Mouse (Mus musculus): ENCODE measurements at regions not wholly inside any gene's neighbourhood (a gene's known extent, or its start where the extent isn't known, plus 50 kb on each side); places are given as distances from the start of the nearest gene placed in this dataset.

- Histone ChIP-seq H3K9ac (ENCODE audit: low read length) (no peak overlapping the region), H3K36me3 (ENCODE audit: control insufficient read depth, insufficient read depth, low read length) (no peaks in the 10 kb centered on the region), H3K9me3 (ENCODE audit: control insufficient read depth, low read length) (no peaks in the 10 kb centered on the region), H3K4me1 (ENCODE audit: control insufficient read depth, insufficient read depth, low read length) (no peaks in the 10 kb centered on the region), H3K4me3 (ENCODE audit: low read depth, low read length) (no peak overlapping the region), H3K4me2 (ENCODE audit: low read depth) (no peak overlapping the region), H3K27ac (ENCODE audit: low read depth, low read length) (no peak overlapping the region), H3K27me3 (ENCODE audit: control insufficient read depth, insufficient read depth, low read length) (no peaks in the 10 kb centered on the region)
- ATAC-seq (ENCODE audit: insufficient read depth, low FRiP score, low TSS enrichment) = no peak
- no peak for DNase-seq (ENCODE audit: low spot score)
Measured at GRCm38 (mm10) chr2:116444163-116444562, 378.5 kb upstream of the Meis2 start.

DNA sequence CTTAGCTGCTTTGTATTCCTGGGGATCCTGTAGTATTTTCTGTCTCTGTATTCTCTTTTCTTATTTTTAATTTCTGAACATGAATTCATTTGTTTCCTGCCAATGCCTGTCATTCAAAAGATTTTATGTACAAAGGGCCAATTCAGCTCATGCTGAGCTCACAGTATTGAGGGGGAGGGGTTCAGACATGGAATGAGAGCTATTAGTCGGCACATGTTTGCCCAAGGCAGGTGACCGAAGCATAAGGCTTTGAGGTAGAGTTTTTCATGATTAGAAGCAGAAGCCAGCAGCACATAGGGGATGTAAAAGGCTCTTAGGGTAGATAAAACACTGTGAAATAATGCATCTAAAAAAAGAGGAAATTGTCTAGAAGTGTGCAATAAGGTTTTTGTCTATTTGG is 374.6 kb upstream of the Meis2 start:
- 70% methylated on average over 2 of the region's 2 CpGs for WGBS

GRCm38 (mm10) chr2:116433481-116433880 is 367.8 kb upstream of the Meis2 start:
- ATAC-seq (ENCODE audit: insufficient read depth, low FRiP score, low TSS enrichment) = no peak
- no peak overlapping the region for H3K4me2 ChIP-seq (ENCODE audit: low read depth)
- H3K27me3 ChIP-seq (ENCODE audit: control insufficient read depth, insufficient read depth, low read length) = no peaks in the 10 kb centered on the region
- DNase-seq (ENCODE audit: low spot score) = no peak
- no peaks in the 10 kb centered on the region for H3K4me1 ChIP-seq (ENCODE audit: control insufficient read depth, insufficient read depth, low read length)
- no peaks in the 10 kb centered on the region for H3K36me3 ChIP-seq (ENCODE audit: control insufficient read depth, insufficient read depth, low read length)
- no peak overlapping the region for H3K27ac ChIP-seq (ENCODE audit: low read depth, low read length)
- H3K9me3 ChIP-seq (ENCODE audit: control insufficient read depth, low read length) = no peaks in the 10 kb centered on the region
- H3K9ac ChIP-seq (ENCODE audit: low read length) = no peak overlapping the region
- no peak overlapping the region for H3K4me3 ChIP-seq (ENCODE audit: low read depth, low read length)

More for the DNA sequence above, 374.6 kb upstream of the Meis2 start:
- Histone ChIP-seq H3K4me3 (ENCODE audit: low read depth, low read length) (no peak overlapping the region), H3K9me3 (ENCODE audit: control insufficient read depth, low read length) (no peaks in the 10 kb centered on the region), H3K9ac (ENCODE audit: low read length) (no peak overlapping the region), H3K27ac (ENCODE audit: low read depth, low read length) (no peak overlapping the region), H3K27me3 (ENCODE audit: control insufficient read depth, insufficient read depth, low read length) (no peaks in the 10 kb centered on the region), H3K36me3 (ENCODE audit: control insufficient read depth, insufficient read depth, low read length) (no peaks in the 10 kb centered on the region), H3K4me1 (ENCODE audit: control insufficient read depth, insufficient read depth, low read length) (no peaks in the 10 kb centered on the region), H3K4me2 (ENCODE audit: low read depth) (no peak overlapping the region)
- no peak for DNase-seq (ENCODE audit: low spot score)
- no peak for ATAC-seq (ENCODE audit: insufficient read depth, low FRiP score, low TSS enrichment)

DNA sequence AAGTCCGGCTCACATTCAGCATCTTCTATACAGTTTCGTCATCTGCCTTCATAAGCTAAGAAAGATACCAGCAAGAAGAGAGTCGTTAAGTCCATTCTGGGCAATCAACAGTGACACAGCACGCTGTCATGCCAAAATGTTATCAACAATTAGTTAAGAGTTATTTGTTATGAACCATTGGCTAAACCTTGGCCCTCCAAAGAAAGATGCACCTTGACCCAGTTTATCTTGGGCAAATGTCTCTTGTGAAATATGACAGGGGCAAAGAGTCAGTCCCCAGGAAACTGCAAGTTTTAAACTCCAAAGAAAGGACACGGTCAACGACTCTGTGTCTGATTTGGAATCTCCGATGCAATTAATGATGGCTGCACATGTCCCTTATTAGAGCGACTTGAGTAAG is 358.5 kb upstream of the Meis2 start:
- DNase-seq (ENCODE audit: low spot score) (no peak), ATAC-seq (ENCODE audit: insufficient read depth, low FRiP score, low TSS enrichment) (no peak)
- Histone ChIP-seq H3K4me2 (ENCODE audit: low read depth) (no peak overlapping the region), H3K27ac (ENCODE audit: low read depth, low read length) (no peak overlapping the region), H3K4me3 (ENCODE audit: low read depth, low read length) (no peak overlapping the region), H3K4me1 (ENCODE audit: control insufficient read depth, insufficient read depth, low read length) (no peaks in the 10 kb centered on the region), H3K9me3 (ENCODE audit: control insufficient read depth, low read length) (no peaks in the 10 kb centered on the region), H3K36me3 (ENCODE audit: control insufficient read depth, insufficient read depth, low read length) (no peaks in the 10 kb centered on the region), H3K27me3 (ENCODE audit: control insufficient read depth, insufficient read depth, low read length) (no peaks in the 10 kb centered on the region), H3K9ac (ENCODE audit: low read length) (no peak overlapping the region)
- WGBS = 90% methylated on average over 8 of the region's 8 CpGs

- ATAC-seq (ENCODE audit: insufficient read depth, low FRiP score, low TSS enrichment) = no peak
- no peak overlapping the region for H3K4me3 ChIP-seq (ENCODE audit: low read depth, low read length)
- no peak overlapping the region for H3K9ac ChIP-seq (ENCODE audit: low read length)
- no peak for DNase-seq (ENCODE audit: low spot score)
- no peak overlapping the region for H3K27ac ChIP-seq (ENCODE audit: low read depth, low read length)
- H3K36me3 ChIP-seq (ENCODE audit: control insufficient read depth, insufficient read depth, low read length) = no peaks in the 10 kb centered on the region
- no peaks in the 10 kb centered on the region for H3K4me1 ChIP-seq (ENCODE audit: control insufficient read depth, insufficient read depth, low read length)
- no peaks in the 10 kb centered on the region for H3K27me3 ChIP-seq (ENCODE audit: control insufficient read depth, insufficient read depth, low read length)
- H3K9me3 ChIP-seq (ENCODE audit: control insufficient read depth, low read length) = no peaks in the 10 kb centered on the region
- 82% methylated on average over 13 of the region's 13 CpGs for WGBS
- H3K4me2 ChIP-seq (ENCODE audit: low read depth) = no peak overlapping the region
Measured at GRCm38 (mm10) chr2:116417428-116418195, 352.0 kb upstream of the Meis2 start.

GRCm38 (mm10) chr2:116415742-116416141 is 350.1 kb upstream of the Meis2 start:
- DNase-seq (ENCODE audit: low spot score) (no peak), ATAC-seq (ENCODE audit: insufficient read depth, low FRiP score, low TSS enrichment) (no peak)
- no peaks in the 10 kb centered on the region for H3K27me3 ChIP-seq (ENCODE audit: control insufficient read depth, insufficient read depth, low read length)
- no peak overlapping the region for H3K27ac ChIP-seq (ENCODE audit: low read depth, low read length)
- H3K9me3 ChIP-seq (ENCODE audit: control insufficient read depth, low read length) = no peaks in the 10 kb centered on the region
- H3K9ac ChIP-seq (ENCODE audit: low read length) = no peak overlapping the region
- 74% methylated on average over 1 of the region's 1 CpGs for WGBS
- no peaks in the 10 kb centered on the region for H3K4me1 ChIP-seq (ENCODE audit: control insufficient read depth, insufficient read depth, low read length)
- no peak overlapping the region for H3K4me2 ChIP-seq (ENCODE audit: low read depth)
- no peak overlapping the region for H3K4me3 ChIP-seq (ENCODE audit: low read depth, low read length)
- no peaks in the 10 kb centered on the region for H3K36me3 ChIP-seq (ENCODE audit: control insufficient read depth, insufficient read depth, low read length)

- DNase-seq (ENCODE audit: low spot score) (no peak), ATAC-seq (ENCODE audit: insufficient read depth, low FRiP score, low TSS enrichment) (no peak)
- Histone ChIP-seq H3K27ac (ENCODE audit: low read depth, low read length) (no peak overlapping the region), H3K4me1 (ENCODE audit: control insufficient read depth, insufficient read depth, low read length) (no peaks in the 10 kb centered on the region), H3K9ac (ENCODE audit: low read length) (no peak overlapping the region), H3K27me3 (ENCODE audit: control insufficient read depth, insufficient read depth, low read length) (no peaks in the 10 kb centered on the region), H3K9me3 (ENCODE audit: control insufficient read depth, low read length) (no peaks in the 10 kb centered on the region), H3K4me3 (ENCODE audit: low read depth, low read length) (no peak overlapping the region), H3K4me2 (ENCODE audit: low read depth) (no peak overlapping the region), H3K36me3 (ENCODE audit: control insufficient read depth, insufficient read depth, low read length) (no peaks in the 10 kb centered on the region)
- WGBS = 83% methylated on average over 1 of the region's 1 CpGs
Measured at GRCm38 (mm10) chr2:116402113-116402512, 336.5 kb upstream of the Meis2 start.

- no peaks in the 10 kb centered on the region for H3K9me3 ChIP-seq (ENCODE audit: control insufficient read depth, low read length)
- no peak overlapping the region for H3K27ac ChIP-seq (ENCODE audit: low read depth, low read length)
- DNase-seq (ENCODE audit: low spot score) (no peak), ATAC-seq (ENCODE audit: insufficient read depth, low FRiP score, low TSS enrichment) (no peak)
- no peaks in the 10 kb centered on the region for H3K36me3 ChIP-seq (ENCODE audit: control insufficient read depth, insufficient read depth, low read length)
- WGBS = 58% methylated on average over 1 of the region's 1 CpGs
- H3K4me1 ChIP-seq (ENCODE audit: control insufficient read depth, insufficient read depth, low read length) = no peaks in the 10 kb centered on the region
- no peak overlapping the region for H3K4me2 ChIP-seq (ENCODE audit: low read depth)
- no peak overlapping the region for H3K4me3 ChIP-seq (ENCODE audit: low read depth, low read length)
- H3K27me3 ChIP-seq (ENCODE audit: control insufficient read depth, insufficient read depth, low read length) = no peaks in the 10 kb centered on the region
- H3K9ac ChIP-seq (ENCODE audit: low read length) = no peak overlapping the region
Measured at GRCm38 (mm10) chr2:116399966-116400365, 334.3 kb upstream of the Meis2 start.

DNA sequence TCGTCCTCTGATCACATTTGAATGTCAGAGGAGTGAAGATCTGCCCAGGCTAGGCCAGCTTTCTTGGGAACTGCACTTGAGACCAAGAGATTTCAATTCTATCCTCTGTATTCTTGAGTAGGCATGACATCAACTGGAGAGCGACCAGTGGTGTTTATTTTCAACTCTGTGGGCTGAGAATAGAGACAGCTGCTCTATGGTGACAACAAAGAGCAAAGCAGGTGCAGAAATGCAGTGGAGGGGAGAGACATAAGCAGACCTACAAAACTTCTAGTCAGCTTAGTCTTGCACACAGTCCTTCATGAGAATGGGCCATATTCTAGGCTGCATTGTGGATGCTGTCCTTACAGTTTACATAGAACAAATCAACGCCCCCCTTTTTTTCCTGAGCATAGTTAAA is 303.2 kb upstream of the Meis2 start:
- Histone ChIP-seq H3K4me3 (ENCODE audit: low read depth, low read length) (no peak overlapping the region), H3K9ac (ENCODE audit: low read length) (no peak overlapping the region), H3K9me3 (ENCODE audit: control insufficient read depth, low read length) (no peaks in the 10 kb centered on the region), H3K4me2 (ENCODE audit: low read depth) (no peak overlapping the region), H3K27me3 (ENCODE audit: control insufficient read depth, insufficient read depth, low read length) (no peaks in the 10 kb centered on the region), H3K27ac (ENCODE audit: low read depth, low read length) (no peak overlapping the region), H3K4me1 (ENCODE audit: control insufficient read depth, insufficient read depth, low read length) (no peaks in the 10 kb centered on the region), H3K36me3 (ENCODE audit: control insufficient read depth, insufficient read depth, low read length) (no peaks in the 10 kb centered on the region)
- WGBS = 87% methylated on average over 3 of the region's 3 CpGs
- DNase-seq (ENCODE audit: low spot score) (no peak), ATAC-seq (ENCODE audit: insufficient read depth, low FRiP score, low TSS enrichment) (no peak)

Data from neural tube, embryonic 11.5 days (tissue).